Mouse (Mus musculus): ENCODE results near the gene 1700011M02Rik.
"Not testable (repeated sequence)": the region's sequence is repeated elsewhere in the genome, so short reads cannot be mapped to it uniquely, and the experiment has no call there.

1700011M02Rik gene

DNA sequence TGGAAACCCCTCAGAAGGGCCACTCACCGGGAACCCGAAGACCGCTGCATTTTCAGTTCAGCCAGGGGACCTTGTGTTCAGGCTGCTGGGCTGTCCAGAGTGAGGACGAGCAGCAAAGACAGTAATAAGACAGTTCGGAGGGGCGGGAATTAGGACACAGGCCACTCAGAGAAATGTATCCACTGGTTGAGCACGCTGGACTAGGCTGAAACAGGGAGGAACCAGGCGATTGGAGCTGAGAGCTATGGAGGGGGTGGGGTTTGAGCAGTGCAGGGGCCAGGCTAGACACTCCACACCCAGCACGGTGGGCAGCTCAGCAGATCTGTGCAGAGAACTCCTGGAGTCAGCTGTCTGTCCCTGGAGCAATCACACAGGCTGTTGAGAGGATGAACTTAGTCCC lies at the start of gene 1700011M02Rik, which contains the start of gene Dmrtc1a:
Gene 1700011M02Rik (plus strand): TSS at position 319 of the 400 bp plus-strand sequence.
Gene Dmrtc1a (minus strand): TSS at position 101 of the 400 bp plus-strand sequence.
- not testable (repeated sequence) for DNase-seq (ENCODE audit: low spot score)

DNA sequence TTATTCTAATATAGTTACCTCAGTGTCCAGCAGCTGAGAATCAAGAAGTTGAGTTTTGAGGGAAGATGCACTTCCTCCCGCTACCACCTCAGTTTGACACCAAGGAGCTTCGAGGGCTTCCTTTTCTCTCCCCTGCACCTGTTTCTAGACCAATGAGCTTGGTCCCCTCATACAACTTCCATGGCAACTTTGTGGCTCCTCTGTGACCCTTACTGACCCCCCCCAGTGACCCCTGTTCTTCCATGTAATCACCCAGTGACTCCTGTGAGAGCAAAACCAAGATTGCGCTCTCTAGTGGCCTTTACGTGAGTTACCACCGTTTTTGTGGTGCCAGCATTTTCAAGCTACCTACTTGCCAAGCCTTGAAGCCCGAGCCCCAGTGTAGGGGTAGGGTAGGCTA lies 40.8 kb upstream of the 1700011M02Rik start, which contains the start of gene 1700031F05Rik:
Gene 1700031F05Rik (minus strand): TSS at position 101 of the 400 bp plus-strand sequence.
- no peak for DNase-seq (ENCODE audit: low spot score)

DNA sequence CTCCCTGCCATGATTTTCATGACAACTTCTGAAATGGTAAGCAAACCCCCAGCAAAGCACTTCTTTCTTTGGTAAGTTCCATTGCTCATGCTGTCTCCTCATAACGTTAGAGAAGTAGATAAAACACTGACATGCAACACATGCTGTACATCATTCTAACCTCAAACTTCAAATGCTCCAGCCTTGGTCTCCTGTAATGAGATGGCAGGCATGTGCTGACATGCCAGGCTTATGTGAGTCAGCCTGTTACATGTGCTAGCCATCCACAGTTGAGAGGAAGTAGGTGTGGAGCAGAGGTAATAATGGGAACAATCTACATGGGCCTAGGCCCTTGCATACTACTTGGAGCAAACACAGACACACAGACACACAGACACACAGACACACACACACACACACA lies 6.1 kb downstream of the 1700011M02Rik start:
- not testable (repeated sequence) for DNase-seq (ENCODE audit: low spot score)

- DNase-seq (ENCODE audit: low spot score) = not testable (repeated sequence)
Measured at GRCm38 (mm10) chrX:102926707-102927106, 18.0 kb downstream of the 1700011M02Rik start.

- DNase-seq (ENCODE audit: low spot score) = not testable (repeated sequence)
Measured at GRCm38 (mm10) chrX:102928072-102928471, 19.4 kb downstream of the 1700011M02Rik start, which contains the start of gene 1700018G05Rik. Gene 1700018G05Rik (plus strand): TSS chrX:102928372.

- DNase-seq (ENCODE audit: low spot score) = no peak
Measured at GRCm38 (mm10) chrX:102932992-102933570, 24.4 kb downstream of the 1700011M02Rik start.

DNA sequence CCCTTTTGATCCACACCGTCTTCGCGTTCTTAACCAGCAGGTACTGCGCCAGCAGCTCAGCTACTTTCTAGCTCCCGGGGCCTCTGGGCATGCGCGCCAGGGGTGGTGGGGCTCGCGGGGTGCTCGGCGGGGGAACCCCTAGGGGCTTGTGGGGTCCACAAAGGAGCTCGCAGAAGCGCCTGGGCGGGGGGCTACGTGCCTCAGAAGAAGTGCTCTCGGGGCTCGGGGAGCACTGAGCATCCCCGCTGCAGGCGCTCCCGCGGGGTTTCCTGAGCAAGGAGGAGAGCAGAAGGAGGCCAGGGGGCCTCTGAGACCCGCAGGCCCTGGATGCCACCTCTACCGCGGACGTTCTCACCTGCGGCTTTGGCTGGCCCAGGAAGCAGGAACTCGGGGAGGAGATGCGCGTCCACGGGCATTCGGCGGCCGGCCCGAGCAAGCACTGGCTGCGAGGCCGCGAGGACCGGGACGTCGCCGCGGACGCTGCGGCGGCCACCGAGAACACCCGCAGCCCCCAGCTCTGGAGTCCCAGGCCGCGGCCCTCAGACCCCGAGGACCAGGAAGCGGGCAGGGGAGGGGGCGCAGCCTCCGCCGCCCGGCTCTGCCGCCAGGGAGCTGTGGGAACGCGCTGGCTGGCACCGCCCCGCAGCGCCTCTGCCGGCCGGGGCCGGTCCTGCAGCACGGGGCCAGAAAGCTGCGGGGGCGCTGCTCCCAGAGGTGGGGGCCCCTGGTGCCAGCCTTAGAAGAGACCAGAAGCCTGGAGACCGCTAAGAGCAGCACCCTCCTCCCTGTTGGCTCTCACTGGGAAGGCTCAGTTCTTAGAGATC lies 25.1 kb downstream of the 1700011M02Rik start:
- DNase-seq (ENCODE audit: low spot score) = no peak

- no peak for DNase-seq (ENCODE audit: low spot score)
Measured at GRCm38 (mm10) chrX:102934395-102934764, 25.7 kb downstream of the 1700011M02Rik start.

- DNase-seq (ENCODE audit: low spot score) = no peak
Measured at GRCm38 (mm10) chrX:102936743-102937142, 28.0 kb downstream of the 1700011M02Rik start.

DNA sequence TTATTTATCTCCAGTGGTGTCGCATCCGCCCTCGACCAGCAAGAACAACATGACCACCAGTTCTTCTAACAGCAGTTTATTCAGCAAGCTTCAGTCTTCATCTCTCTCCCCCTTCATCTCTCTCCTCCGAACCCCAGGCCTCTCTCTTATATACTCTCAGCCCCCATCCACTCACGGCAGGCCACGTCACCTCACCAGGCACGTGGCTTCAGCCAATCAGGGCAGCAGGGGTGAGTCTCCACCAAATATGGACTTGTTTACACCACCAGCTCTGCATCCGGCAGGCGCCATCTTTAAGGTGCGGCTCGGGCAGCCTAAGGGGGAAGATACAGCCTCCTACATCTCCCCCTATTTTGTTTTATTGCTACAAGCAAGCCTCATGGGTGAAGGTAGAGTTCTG lies 41.4 kb downstream of the 1700011M02Rik start:
- DNase-seq (ENCODE audit: low spot score) = not testable (repeated sequence)

DNA sequence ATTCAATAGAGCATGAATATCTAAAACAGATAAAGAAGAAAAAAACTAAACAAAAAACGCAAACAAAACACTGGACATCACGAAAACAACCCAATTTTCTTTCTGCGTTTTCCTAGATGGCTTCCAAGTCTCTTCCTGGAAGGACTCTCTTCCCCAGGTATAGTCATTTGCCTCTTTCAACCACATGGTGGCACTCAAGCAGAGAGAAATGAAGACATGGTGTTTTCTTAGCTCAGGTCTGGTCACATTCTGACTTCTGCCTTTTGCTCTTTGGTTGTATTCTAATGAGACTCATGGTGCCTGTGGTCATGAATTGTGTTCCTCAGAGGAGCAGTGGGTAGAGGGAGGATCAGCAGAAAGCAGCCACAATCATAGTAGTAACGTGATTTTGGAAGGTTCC lies 50.2 kb downstream of the 1700011M02Rik start:
- peak; percentile 36 for DNase-seq (ENCODE audit: low spot score)

Data from layer of hippocampus, adult 9-10 months (tissue).